Mouse (Mus musculus) hindbrain, postnatal 0 days (tissue): ENCODE measurements around the gene Pde4dip. TPM values are rescaled to one million over a fixed set of nuclear protein-coding genes. Genes with fewer than 3 reads are reported as not detected.

Experiments
- ATAC-seq: fragments of 200-750 bp; cut with Nextera tagmentation; 2 replicates; pipeline ENCODE4 v1.8.0; 2017; ENCODE audit warnings: mild to moderate bottlenecking, moderate TSS enrichment, moderate library complexity
- DNase-seq: peaks from one replicate; pipeline ENCODE4 v3.0.0-alpha.2; 2015; ENCODE audit warnings: low spot score
- H3K27ac ChIP-seq: fragments of 300-500 bp; sonication (generic); 2 replicates; pipeline ENCODE4 v1.5.1; 2014; ENCODE audit warnings: mild to moderate bottlenecking
- H3K27me3 ChIP-seq: fragments of 300-500 bp; sonication (generic); 2 replicates; pipeline ENCODE4 v1.6.1; 2014; ENCODE audit warnings: low read length, mixed read lengths; ENCODE audit not compliant: insufficient read depth
- H3K36me3 ChIP-seq: fragments of 300-500 bp; sonication (generic); 2 replicates; pipeline ENCODE4 v1.6.1; 2014; ENCODE audit warnings: low read length, mixed read lengths; ENCODE audit not compliant: insufficient read depth
- H3K4me1 ChIP-seq: fragments of 300-500 bp; sonication (generic); 2 replicates; pipeline ENCODE4 v1.6.1; 2014; ENCODE audit warnings: antibody characterized with exemption, low read length, mixed read lengths; ENCODE audit not compliant: insufficient read depth
- H3K4me2 ChIP-seq: fragments of 300-500 bp; sonication (generic); 2 replicates; pipeline ENCODE4 v1.6.1; 2014; ENCODE audit warnings: low read depth, mild to moderate bottlenecking, low read length, moderate library complexity, mixed read lengths
- H3K4me3 ChIP-seq: fragments of 300-500 bp; sonication (generic); 2 replicates; pipeline ENCODE4 v1.5.1; 2014; ENCODE audit warnings: low read length
- H3K9ac ChIP-seq: fragments of 300-500 bp; sonication (generic); replicated peaks from 2 replicates; pipeline ENCODE4 v1.6.1; 2014; ENCODE audit warnings: mild to moderate bottlenecking, low read length, moderate library complexity, mixed read lengths
- H3K9me3 ChIP-seq: fragments of 300-500 bp; sonication (generic); 2 replicates; pipeline ENCODE4 v1.6.1; 2016; ENCODE audit warnings: low read length, mixed read lengths
- CTCF ChIP-seq: IDR thresholded peaks from 2 replicates; pipeline ENCODE4 v1.5.1; 2016; ENCODE audit warnings: antibody characterized with exemption, control low read depth, low read depth
- whole genome bisulfite sequencing: fragments of 180-500 bp; shearing (Covaris S2); extraction: QIAGEN DNeasy Blood & Tissue Kit; methylation state at CpG from one replicate; pipeline ENCODE4 v1.1.7; 2014; 5-methylcytosine and 5-hydroxymethylcytosine counted together
- microRNA-seq, 2 experiments: library from miRNA; unstranded; fragments of <30 nt; microRNA quantifications; one replicate each; pipeline ENCODE4; 2016
- polyA plus RNA-seq: library from polyadenylated mRNA; unstranded; fragments of >200 nt; fragmentation: Nextera tagmentation; extraction: Ambion mirVana; gene quantifications from 2 replicates; pipeline ENCODE4 v1.2.1, GENCODE M21; 2015
- total RNA-seq: library from RNA; depleted of rRNA; stranded (reverse); fragments of >200 nt; gene quantifications from 2 replicates; pipeline ENCODE4 v1.2.3, GENCODE M21; 2014; rRNA removed

Gene Pde4dip
- total and polyA plus RNA-seq, 2 experiments from 2014 or later = 48.1 to 79.6 TPM

- no peak for ATAC-seq
- H3K4me2 ChIP-seq = no peak overlapping the region
Measured at GRCm38 (mm10) chr3:97651604-97652003, 236.9 kb downstream of the Pde4dip start.

GRCm38 (mm10) chr3:97649469-97649868 lies 239.0 kb downstream of the Pde4dip start:
- Histone ChIP-seq H3K9ac (no peak overlapping the region), H3K27me3 (no peaks in the 10 kb centered on the region), H3K4me1 (no peaks in the 10 kb centered on the region), H3K4me3 (no peak overlapping the region), H3K4me2 (no peak overlapping the region), H3K27ac (no peak overlapping the region), H3K9me3 (no peaks in the 10 kb centered on the region), H3K36me3 (no peaks in the 10 kb centered on the region)
- WGBS = 83% methylated on average over 6 of the region's 6 CpGs
- DNase-seq (no peak), ATAC-seq (no peak)
- TF ChIP-seq CTCF = no peak

More at GRCm38 (mm10) chr3:97651604-97652003, 236.9 kb downstream of the Pde4dip start:
- H3K27ac ChIP-seq = no peak overlapping the region
- H3K9ac ChIP-seq = no peak overlapping the region
- H3K9me3 ChIP-seq = no peaks in the 10 kb centered on the region
- WGBS = 86% methylated on average over 10 of the region's 10 CpGs
- no peak for TF ChIP-seq CTCF
- no peaks in the 10 kb centered on the region for H3K27me3 ChIP-seq
- no peaks in the 10 kb centered on the region for H3K4me1 ChIP-seq
- H3K4me3 ChIP-seq = no peak overlapping the region
- H3K36me3 ChIP-seq = no peaks in the 10 kb centered on the region
- no peak for DNase-seq

- no peak for TF ChIP-seq CTCF
- H3K4me2 ChIP-seq = no peak overlapping the region
- DNase-seq (no peak), ATAC-seq (no peak)
- H3K4me1 ChIP-seq = no peaks in the 10 kb centered on the region
- no peaks in the 10 kb centered on the region for H3K9me3 ChIP-seq
- H3K4me3 ChIP-seq = no peak overlapping the region
- H3K36me3 ChIP-seq = no peaks in the 10 kb centered on the region
- 83% methylated on average over 3 of the region's 3 CpGs for WGBS
- no peaks in the 10 kb centered on the region for H3K27me3 ChIP-seq
- no peak overlapping the region for H3K27ac ChIP-seq
- H3K9ac ChIP-seq = no peak overlapping the region
Measured at GRCm38 (mm10) chr3:97649022-97649421, 239.5 kb downstream of the Pde4dip start.

- H3K4me1 ChIP-seq = no peaks in the 10 kb centered on the region
- 39% methylated on average over 1 of the region's 1 CpGs for WGBS
- no peaks in the 10 kb centered on the region for H3K36me3 ChIP-seq
- ATAC-seq (no peak), DNase-seq (no peak)
- H3K27me3 ChIP-seq = no peaks in the 10 kb centered on the region
- no peak overlapping the region for H3K9ac ChIP-seq
- TF ChIP-seq CTCF = no peak
- H3K27ac ChIP-seq = no peak overlapping the region
- H3K9me3 ChIP-seq = no peaks in the 10 kb centered on the region
- no peak overlapping the region for H3K4me3 ChIP-seq
- H3K4me2 ChIP-seq = no peak overlapping the region
Measured at GRCm38 (mm10) chr3:97648518-97648917, 240.0 kb downstream of the Pde4dip start.

GRCm38 (mm10) chr3:97642001-97642400 lies 246.5 kb downstream of the Pde4dip start:
- no peak overlapping the region for H3K9ac ChIP-seq
- no peak for TF ChIP-seq CTCF
- 87% methylated on average over 9 of the region's 9 CpGs for WGBS
- no peak overlapping the region for H3K27ac ChIP-seq
- H3K4me1 ChIP-seq = no peaks in the 10 kb centered on the region
- no peak for DNase-seq
- H3K4me2 ChIP-seq = no peak overlapping the region
- H3K9me3 ChIP-seq = no peaks in the 10 kb centered on the region
- no peak overlapping the region for H3K4me3 ChIP-seq
- no peaks in the 10 kb centered on the region for H3K27me3 ChIP-seq
- H3K36me3 ChIP-seq = no peaks in the 10 kb centered on the region
- ATAC-seq = no peak

- no peak for DNase-seq
- Histone ChIP-seq H3K9me3 (no peaks in the 10 kb centered on the region), H3K27me3 (no peaks in the 10 kb centered on the region), H3K36me3 (no peaks in the 10 kb centered on the region), H3K4me1 (no peaks in the 10 kb centered on the region), H3K9ac (no peak overlapping the region), H3K4me3 (no peak overlapping the region), H3K27ac (no peak overlapping the region), H3K4me2 (no peak overlapping the region)
- ATAC-seq = no peak
- TF ChIP-seq CTCF = no peak
- 88% methylated on average over 4 of the region's 4 CpGs for WGBS
Measured at GRCm38 (mm10) chr3:97641396-97641795, 247.1 kb downstream of the Pde4dip start.

Small RNA genes lying within 50 kb of the gene (microRNA-seq; reads per million reads assigned to microRNA genes)
- 0 reads per million in 2 experiments for gene Mir7225

Other genes starting within 250 kb of the Pde4dip start
- 21.6 and 22.0 TPM in 2 replicates for gene Prkab2, start 230.5 kb downstream of the Pde4dip start, total RNA-seq
- gene Prkab2, start 230.5 kb downstream of the Pde4dip start, polyA plus RNA-seq = 15.9 and 16.1 TPM in 2 replicates
- gene Gm17651, start 214.0 kb downstream of the Pde4dip start, total RNA-seq = not detected in 2 replicates
- gene Gm17651, start 214.0 kb downstream of the Pde4dip start, polyA plus RNA-seq = not detected in 2 replicates
- gene Sec22b, start 12.5 kb upstream of the Pde4dip start, total RNA-seq = 50.9 and 54.6 TPM in 2 replicates
- gene Sec22b, start 12.5 kb upstream of the Pde4dip start, polyA plus RNA-seq = 94.7 and 95.1 TPM in 2 replicates
- 37.7 and 44.9 TPM in 2 replicates for gene Notch2, start 124.8 kb upstream of the Pde4dip start, total RNA-seq
- 9.5 and 9.9 TPM in 2 replicates for gene Notch2, start 124.8 kb upstream of the Pde4dip start, polyA plus RNA-seq